Mouse (Mus musculus) olfactory bulb, adult 2 months (tissue): ENCODE data around the gene Fmo5.

Source experiments
- CTCF ChIP-seq: fragments of 200-500 bp; IDR thresholded peaks from 2 replicates; pipeline ENCODE4 v1.5.1; 2012; ENCODE audit warnings: low read depth, mild to moderate bottlenecking, low read length, moderate library complexity; ENCODE audit not compliant: insufficient read depth
- POLR2A ChIP-seq: fragments of 200-500 bp; IDR thresholded peaks from 2 replicates; pipeline ENCODE4 v1.6.1; 2012; ENCODE audit warnings: mild to moderate bottlenecking, low read depth, low read length, moderate library complexity; ENCODE audit not compliant: insufficient read depth

DNA sequence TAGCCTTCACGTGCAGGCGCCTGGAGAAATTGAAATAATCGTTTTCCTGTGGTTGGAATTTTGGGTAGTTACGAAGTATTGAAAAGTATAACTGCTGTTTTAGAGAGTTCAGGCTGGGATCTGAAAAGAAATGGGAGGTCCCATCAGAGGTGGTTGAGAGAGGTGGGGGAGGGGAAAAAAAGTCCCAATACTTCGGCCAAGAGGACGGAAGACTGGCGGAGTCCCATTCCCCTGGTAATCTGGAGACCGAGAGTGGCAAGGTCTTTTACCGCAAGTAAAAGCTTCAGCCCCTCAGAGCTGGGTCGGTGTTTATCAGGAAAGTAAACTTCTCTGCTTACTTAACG lies 53.5 kb downstream of the Fmo5 start:
- TF ChIP-seq CTCF (no peak), POLR2A (no peak)
